Mouse (Mus musculus): ENCODE results near the gene Nptxr. TPM values are rescaled to one million over a fixed set of nuclear protein-coding genes. Genes with fewer than 3 reads are reported as not detected.

Gene Nptxr
- polyA plus RNA-seq, 1 experiment: 0.03 TPM

DNA sequence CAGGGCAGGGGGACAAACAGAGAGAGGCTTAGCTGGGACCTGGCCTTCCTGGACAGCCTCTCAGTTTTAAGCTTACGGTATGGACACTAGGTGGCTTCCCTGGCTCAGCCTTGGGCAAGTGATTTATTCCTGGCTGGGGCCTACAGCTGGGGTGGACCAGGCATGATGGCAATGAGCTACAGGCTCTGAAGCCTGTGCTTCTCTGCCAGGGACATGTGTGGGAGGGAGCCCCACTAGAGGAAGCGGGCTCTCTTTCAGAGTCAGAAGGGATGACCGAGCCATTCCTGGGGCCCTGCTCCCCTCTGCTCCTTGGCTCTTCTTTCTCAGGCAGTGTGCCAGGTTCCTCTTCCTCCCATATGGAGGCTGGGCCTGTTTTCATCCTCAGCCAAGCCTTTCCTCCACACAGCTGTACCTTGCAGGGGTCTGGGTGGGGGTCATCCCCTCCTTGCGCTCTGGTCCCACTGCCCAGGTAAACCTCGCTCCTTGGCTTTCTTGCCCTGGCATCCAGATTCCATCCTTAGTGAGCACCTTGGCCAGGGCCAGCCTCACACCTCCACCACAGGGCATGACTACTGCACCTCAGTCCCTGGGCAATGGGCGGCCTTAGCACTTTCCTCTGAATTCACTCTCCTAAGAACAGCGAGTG, 40.8 kb downstream of the Nptxr start:
- TF ChIP-seq FLI1 (IDR thresholded peaks at IDR 0.05; ENCODE audit: low read length) (no peak), GATA1 (IDR thresholded peaks at IDR 0.05; ENCODE audit: borderline replicate concordance, low read length) (no peak)
- H3K27me3 ChIP-seq (replicated peaks): peaks cover 2% of the 10 kb centered on the region
- H3K9me3 ChIP-seq: no peaks in the 10 kb centered on the region
- H3K4me1 ChIP-seq: peaks cover 91% of the 10 kb centered on the region
- peaks cover 51% of the 10 kb centered on the region for H3K36me3 ChIP-seq (replicated peaks; ENCODE audit: low read length)
- no peak overlapping the region for H3K4me3 ChIP-seq (replicated peaks)

- peaks cover 51% of the 10 kb centered on the region for H3K36me3 ChIP-seq (replicated peaks; ENCODE audit: low read length)
These were observed 41.6 kb downstream of the Nptxr start for GRCm38 (mm10) chr15:79763001-79763400.

DNA sequence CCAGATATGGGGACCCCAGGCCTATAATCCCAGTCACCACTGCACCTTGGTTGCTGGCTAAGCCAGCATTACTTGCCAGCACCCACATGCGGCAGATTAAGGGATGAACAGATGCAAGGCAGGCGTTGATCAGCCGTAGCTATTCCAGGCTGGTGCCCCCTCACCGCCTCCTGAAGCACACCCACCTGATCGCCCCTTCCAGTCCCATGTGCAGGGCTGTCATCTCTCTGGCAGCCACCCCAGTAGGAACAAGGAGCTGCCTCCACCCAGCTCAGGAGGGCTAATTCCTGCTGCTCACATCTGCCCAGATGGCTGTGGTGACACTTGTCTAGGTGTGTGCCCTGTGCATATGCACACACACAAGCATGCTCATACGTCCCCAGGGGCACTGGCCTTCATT, 43.6 kb downstream of the Nptxr start:
- peaks cover 95% of the 10 kb centered on the region for H3K4me1 ChIP-seq
- H3K4me3 ChIP-seq (replicated peaks): peak overlapping the region; percentile 81
- peaks cover 52% of the 10 kb centered on the region for H3K36me3 ChIP-seq (replicated peaks; ENCODE audit: low read length)
- H3K9me3 ChIP-seq: no peaks in the 10 kb centered on the region
- no peaks in the 10 kb centered on the region for H3K27me3 ChIP-seq (replicated peaks)
- TF ChIP-seq GATA1 (IDR thresholded peaks at IDR 0.05; ENCODE audit: borderline replicate concordance, low read length): no peak
- TF ChIP-seq FLI1 (IDR thresholded peaks at IDR 0.05; ENCODE audit: low read length): no peak

More at GRCm38 (mm10) chr15:79763001-79763400, 41.6 kb downstream of the Nptxr start:
- Histone ChIP-seq H3K27me3 (replicated peaks) (peaks cover 2% of the 10 kb centered on the region), H3K4me1 (peaks cover 91% of the 10 kb centered on the region), H3K9me3 (no peaks in the 10 kb centered on the region), H3K4me3 (replicated peaks) (no peak overlapping the region)
- no peak for TF ChIP-seq FLI1 (IDR thresholded peaks at IDR 0.05; ENCODE audit: low read length)
- TF ChIP-seq GATA1 (IDR thresholded peaks at IDR 0.05; ENCODE audit: borderline replicate concordance, low read length): no peak

DNA sequence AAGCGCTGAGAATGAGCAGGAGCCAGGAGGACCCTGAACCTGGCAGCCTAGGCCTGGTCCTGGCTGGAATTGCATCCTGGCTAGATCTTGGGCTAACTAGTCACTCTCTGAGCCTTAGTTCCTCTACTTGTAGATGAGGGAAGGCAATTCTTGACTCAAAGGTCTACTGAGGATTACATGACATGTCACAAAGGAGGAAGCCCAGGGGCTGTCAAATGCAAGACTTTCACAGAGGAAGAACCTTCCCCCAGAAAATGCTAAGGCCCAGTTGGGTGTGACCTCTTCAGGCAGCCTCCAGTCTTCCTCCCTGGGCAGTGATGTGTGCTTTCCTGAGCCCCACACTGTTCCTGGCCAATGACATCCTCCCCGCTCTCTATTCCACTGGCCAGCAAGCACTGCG, 47.4 kb downstream of the Nptxr start:
- no peak for TF ChIP-seq GATA1 (IDR thresholded peaks at IDR 0.05; ENCODE audit: borderline replicate concordance, low read length)
- TF ChIP-seq FLI1 (IDR thresholded peaks at IDR 0.05; ENCODE audit: low read length): no peak
- peaks cover 31% of the 10 kb centered on the region for H3K36me3 ChIP-seq (replicated peaks; ENCODE audit: low read length)
- H3K4me1 ChIP-seq: peaks cover 99% of the 10 kb centered on the region
- peaks cover 8% of the 10 kb centered on the region for H3K27me3 ChIP-seq (replicated peaks)
- H3K4me3 ChIP-seq (replicated peaks): peak overlapping the region; percentile 16
- H3K9me3 ChIP-seq: no peaks in the 10 kb centered on the region

DNA sequence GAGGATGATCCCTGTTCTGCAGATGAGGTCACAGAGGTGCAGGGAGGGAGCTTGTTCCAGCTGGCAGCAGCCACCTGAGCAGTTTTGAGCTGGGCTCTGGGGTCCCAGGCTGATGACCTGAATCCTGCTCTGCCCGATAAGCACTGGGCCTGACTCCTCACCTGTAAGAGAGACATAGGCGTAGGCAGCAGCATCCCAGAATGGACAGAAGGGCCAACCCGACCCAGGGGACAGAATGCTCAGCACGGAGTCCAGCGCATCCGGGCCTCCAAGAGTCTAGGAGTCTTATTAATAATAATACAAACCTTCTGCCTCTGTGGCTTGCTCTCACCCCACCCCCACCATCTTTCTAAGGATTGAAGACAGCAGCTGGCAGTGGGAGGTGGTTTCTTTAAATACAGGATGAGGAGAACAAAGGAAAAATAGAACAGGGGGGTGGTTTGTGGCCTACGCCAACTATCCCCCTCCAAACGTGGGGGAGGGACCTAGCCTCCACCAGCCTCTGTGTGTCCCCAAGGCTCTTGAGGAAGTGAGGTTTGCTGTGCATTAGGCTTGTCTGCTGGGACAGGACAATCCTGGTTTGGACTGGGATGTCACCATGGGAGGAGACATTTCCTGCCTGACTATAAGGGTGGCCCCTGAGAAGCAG, 48.5 kb downstream of the Nptxr start:
- TF ChIP-seq FLI1 (IDR thresholded peaks at IDR 0.05; ENCODE audit: low read length) (no peak), GATA1 (IDR thresholded peaks at IDR 0.05; ENCODE audit: borderline replicate concordance, low read length) (no peak)

GRCm38 (mm10) chr15:79755176-79755575, 49.4 kb downstream of the Nptxr start:
- Histone ChIP-seq H3K27me3 (replicated peaks) (peaks cover 8% of the 10 kb centered on the region), H3K4me1 (peaks cover 94% of the 10 kb centered on the region), H3K9me3 (no peaks in the 10 kb centered on the region), H3K4me3 (replicated peaks) (peak overlapping the region; percentile 25), H3K36me3 (replicated peaks; ENCODE audit: low read length) (peaks cover 23% of the 10 kb centered on the region)
- no peak for TF ChIP-seq GATA1 (IDR thresholded peaks at IDR 0.05; ENCODE audit: borderline replicate concordance, low read length)
- TF ChIP-seq FLI1 (IDR thresholded peaks at IDR 0.05; ENCODE audit: low read length): no peak

More for the DNA sequence above, 48.5 kb downstream of the Nptxr start:
- Histone ChIP-seq H3K27me3 (replicated peaks) (peaks cover 8% of the 10 kb centered on the region), H3K4me3 (replicated peaks) (peak overlapping the region; percentile 48), H3K9me3 (no peaks in the 10 kb centered on the region), H3K4me1 (peaks cover 97% of the 10 kb centered on the region), H3K36me3 (replicated peaks; ENCODE audit: low read length) (peaks cover 25% of the 10 kb centered on the region)

- Histone ChIP-seq H3K9me3 (no peaks in the 10 kb centered on the region), H3K27me3 (replicated peaks) (peaks cover 8% of the 10 kb centered on the region), H3K4me1 (peaks cover 94% of the 10 kb centered on the region), H3K36me3 (replicated peaks; ENCODE audit: low read length) (peaks cover 23% of the 10 kb centered on the region), H3K4me3 (replicated peaks) (no peak overlapping the region)
- no peak for TF ChIP-seq GATA1 (IDR thresholded peaks at IDR 0.05; ENCODE audit: borderline replicate concordance, low read length)
- TF ChIP-seq FLI1 (IDR thresholded peaks at IDR 0.05; ENCODE audit: low read length): no peak
These were observed 50.7 kb downstream of the Nptxr start for GRCm38 (mm10) chr15:79753873-79754272.

- H3K9me3 ChIP-seq: no peaks in the 10 kb centered on the region
- peaks cover 23% of the 10 kb centered on the region for H3K36me3 ChIP-seq (replicated peaks; ENCODE audit: low read length)
- peaks cover 9% of the 10 kb centered on the region for H3K27me3 ChIP-seq (replicated peaks)
- TF ChIP-seq FLI1 (IDR thresholded peaks at IDR 0.05; ENCODE audit: low read length) (no peak), GATA1 (IDR thresholded peaks at IDR 0.05; ENCODE audit: borderline replicate concordance, low read length) (no peak)
- peak overlapping the region; percentile 71 for H3K4me3 ChIP-seq (replicated peaks)
- peaks cover 94% of the 10 kb centered on the region for H3K4me1 ChIP-seq
These were observed 51.2 kb downstream of the Nptxr start for GRCm38 (mm10) chr15:79753420-79753752.

GRCm38 (mm10) chr15:79752742-79753419, 51.7 kb downstream of the Nptxr start:
- no peaks in the 10 kb centered on the region for H3K9me3 ChIP-seq
- H3K4me1 ChIP-seq: peaks cover 93% of the 10 kb centered on the region
- H3K27me3 ChIP-seq (replicated peaks): peaks cover 9% of the 10 kb centered on the region
- peak overlapping the region; percentile 71 for H3K4me3 ChIP-seq (replicated peaks)
- TF ChIP-seq FLI1 (IDR thresholded peaks at IDR 0.05; ENCODE audit: low read length) (no peak), GATA1 (IDR thresholded peaks at IDR 0.05; ENCODE audit: borderline replicate concordance, low read length) (no peak; the same call in 2 of the 3 replicates)
- H3K36me3 ChIP-seq (replicated peaks; ENCODE audit: low read length): peaks cover 23% of the 10 kb centered on the region

DNA sequence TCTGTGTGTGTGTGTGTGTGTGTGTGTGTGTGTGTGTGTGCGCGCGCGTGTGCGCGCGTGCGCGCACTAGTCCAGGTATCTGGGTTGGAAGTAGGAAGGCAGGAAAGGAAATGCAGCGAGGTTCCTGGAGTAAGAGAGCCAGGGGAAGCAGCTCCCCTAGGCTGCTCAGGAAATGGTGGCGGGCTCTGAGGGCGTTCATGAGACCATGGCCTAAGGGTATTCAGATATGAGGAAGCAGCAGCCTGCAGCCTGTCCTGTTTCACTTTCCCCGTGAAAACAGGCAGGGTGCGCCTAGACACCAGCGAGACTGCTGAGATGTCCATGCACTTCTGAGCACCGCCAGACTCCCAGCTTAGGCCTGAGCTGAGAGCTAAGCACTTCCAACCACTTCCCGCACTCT, 52.8 kb downstream of the Nptxr start:
- TF ChIP-seq GATA1 (IDR thresholded peaks at IDR 0.05; ENCODE audit: borderline replicate concordance, low read length) (no peak), FLI1 (IDR thresholded peaks at IDR 0.05; ENCODE audit: low read length) (no peak)
- Histone ChIP-seq H3K4me1 (peaks cover 84% of the 10 kb centered on the region), H3K27me3 (replicated peaks) (peaks cover 9% of the 10 kb centered on the region)

More for the DNA sequence above, 52.8 kb downstream of the Nptxr start:
- H3K4me3 ChIP-seq (replicated peaks): peak overlapping the region; percentile 18
- no peaks in the 10 kb centered on the region for H3K9me3 ChIP-seq
- H3K36me3 ChIP-seq (replicated peaks; ENCODE audit: low read length): peaks cover 21% of the 10 kb centered on the region

Data from megakaryocyte, embryonic 14.5 days (primary cell).